Mouse (Mus musculus): ENCODE measurements around the gene Farp2.
A peak's percentile ranks its signal among the peaks of the same experiment; 100 is the strongest.
"Not testable (repeated sequence)": the region's sequence is repeated elsewhere in the genome, so short reads cannot be mapped to it uniquely, and the experiment has no call there.

Farp2 gene

DNA sequence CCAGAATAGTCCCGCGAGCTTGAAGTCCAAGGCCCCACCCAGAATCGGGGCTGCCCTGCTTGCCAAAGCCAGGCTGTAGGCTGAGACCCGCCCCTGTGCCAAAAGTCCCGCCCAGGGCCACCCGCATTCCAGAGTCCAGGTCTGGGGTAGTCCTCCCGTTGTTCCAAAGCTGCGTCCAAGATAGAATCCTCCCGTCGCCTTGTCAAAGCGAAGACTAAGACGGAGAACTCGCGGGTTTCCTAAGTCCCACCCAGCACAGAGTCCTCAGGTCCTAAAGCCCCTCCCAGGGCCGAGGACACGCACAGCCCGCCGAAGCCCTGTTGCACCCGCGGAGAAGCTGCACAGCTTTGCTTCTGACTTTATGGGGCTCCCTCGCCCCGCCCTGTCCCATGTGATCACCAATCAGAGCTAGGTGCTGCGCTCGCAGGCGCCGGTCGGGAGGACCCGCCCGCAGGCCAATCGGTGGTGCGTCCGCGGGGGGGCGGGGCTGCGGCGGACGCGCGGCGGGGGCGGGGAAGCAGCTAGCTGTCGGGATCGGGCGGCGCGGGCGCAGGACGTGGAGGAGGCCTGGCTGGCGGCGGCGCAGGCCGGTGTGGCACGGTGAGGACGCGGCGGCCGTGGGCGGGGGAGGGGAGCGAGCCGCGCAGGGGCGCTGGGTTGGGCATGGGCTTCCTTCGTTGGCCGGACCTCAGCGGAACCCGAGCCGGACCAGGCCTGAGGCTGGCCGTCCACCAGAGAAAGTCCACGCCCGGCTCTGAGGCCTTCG lies at the start of gene Farp2:
TSS of gene Farp2 (plus strand) at position 495 of the 766 bp plus-strand sequence.
- DNase-seq: peak; percentile 97 to 99

DNA sequence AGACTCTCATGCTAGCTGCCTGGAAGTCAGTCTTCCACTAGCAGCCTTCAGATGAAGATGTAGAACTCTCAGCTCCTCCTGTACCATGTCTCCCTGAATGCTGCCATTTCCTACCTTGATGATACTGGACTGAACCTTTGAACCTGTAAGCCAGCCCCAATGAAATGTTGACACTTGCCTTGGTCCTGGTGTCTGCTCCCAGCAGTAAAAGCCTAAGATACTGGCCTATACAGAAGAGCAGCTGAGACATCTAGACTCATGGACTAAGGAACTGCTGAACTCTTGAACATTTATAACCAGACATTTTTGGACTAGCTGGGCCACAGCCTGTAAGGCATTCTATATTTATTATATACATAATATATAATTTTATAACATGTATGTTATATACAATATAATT lies 46.8 kb upstream of the Farp2 start:
- DNase-seq: no peak

DNA sequence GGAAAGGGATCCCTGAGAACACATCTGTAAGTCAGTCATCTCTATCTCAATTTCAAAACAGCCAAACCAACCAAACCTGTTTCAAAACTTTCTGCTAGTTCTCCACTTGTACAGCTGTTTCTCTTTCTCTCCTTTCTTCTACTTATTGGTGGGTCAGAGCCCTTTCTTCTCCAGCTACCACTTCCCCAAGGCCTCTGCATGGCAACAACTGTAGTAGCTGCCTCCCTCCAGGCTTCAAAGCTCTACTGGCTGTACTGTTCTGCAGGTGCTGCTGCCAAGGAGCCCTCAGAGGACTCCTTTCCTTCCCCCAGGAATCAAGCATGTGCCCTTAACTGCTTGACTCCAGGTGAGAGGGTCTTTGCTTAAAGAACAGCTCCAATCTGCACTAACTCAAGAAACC lies 46.1 kb upstream of the Farp2 start:
- no peak for DNase-seq

DNA sequence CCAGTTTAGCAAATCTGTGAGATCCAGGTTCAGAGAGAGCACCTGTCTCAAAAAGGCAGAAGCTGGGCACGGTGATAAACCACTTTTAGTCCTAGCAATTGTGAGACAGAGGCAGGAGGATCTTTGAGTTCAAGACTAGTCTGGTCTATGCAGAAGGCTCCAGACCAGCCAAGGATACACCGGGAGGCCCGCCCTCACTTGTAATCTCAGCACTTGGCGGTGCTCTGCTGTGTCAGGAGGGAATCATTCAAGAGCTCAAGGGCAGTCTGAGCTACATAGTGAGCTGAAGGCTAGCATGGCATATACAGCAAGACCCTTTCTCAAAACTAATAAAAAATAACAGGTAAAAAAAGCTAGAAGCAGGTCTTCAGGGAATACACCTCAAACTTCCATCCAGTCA lies 43.3 kb upstream of the Farp2 start:
- no peak for DNase-seq

DNA sequence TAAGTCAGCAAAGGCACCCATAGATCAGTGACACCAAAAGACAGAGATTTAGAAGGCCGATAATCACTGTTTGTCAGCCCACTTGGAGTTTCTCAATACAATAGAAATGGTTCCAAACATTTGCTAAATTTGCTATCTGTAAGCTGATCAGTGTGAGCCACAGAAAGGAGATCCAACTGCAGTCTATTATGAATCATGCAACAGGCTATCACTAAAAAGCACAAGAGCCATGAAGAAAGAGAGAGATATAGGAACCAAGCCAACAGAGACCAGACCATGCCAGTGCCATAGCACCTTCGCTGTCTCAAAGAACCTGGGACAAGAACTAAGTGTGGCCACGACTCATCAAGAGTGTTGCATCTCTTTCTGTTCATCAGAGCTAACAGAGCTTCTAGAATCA lies 36.2 kb upstream of the Farp2 start:
- no peak for DNase-seq

DNA sequence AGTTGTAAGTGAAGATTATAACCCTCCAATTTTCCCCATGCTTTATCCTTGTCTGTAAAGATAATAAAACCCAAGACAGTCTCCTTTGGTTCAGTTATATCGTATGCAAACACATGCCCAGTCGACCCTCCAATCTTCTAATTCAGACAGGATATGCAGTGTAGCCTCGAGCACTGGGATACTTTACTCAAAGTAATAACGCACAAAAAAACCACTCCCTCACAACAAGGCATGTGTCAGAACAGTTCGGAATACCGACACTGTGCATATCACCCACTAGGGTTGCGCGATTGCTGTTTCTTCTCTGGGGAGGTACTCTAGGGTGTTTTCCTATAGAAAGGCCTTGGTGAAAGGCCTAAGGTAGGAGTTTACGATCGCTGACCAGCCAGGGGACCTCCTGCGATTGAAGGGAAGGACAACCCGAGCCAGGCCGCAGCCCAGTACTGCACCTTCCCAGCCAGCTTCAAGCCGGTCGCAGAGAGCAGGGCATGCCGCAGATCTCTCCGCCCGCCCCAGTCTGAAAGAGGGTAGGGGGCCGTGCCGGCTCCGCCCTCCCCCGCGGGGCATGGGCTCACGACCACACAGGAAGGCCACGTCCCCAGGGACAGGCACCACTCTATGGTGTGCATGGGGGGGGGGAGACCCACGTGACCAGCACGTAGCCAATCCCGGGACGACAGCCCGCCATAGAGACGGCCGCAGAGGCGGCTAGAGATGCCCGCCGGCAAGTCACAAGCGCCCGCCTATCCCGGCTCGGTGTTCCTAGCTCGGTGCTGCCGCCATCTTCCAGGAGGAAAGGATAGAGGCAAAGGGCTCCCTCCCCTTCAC lies 33.9 kb upstream of the Farp2 start:
- peak; percentile 99 to 100 for DNase-seq

DNA sequence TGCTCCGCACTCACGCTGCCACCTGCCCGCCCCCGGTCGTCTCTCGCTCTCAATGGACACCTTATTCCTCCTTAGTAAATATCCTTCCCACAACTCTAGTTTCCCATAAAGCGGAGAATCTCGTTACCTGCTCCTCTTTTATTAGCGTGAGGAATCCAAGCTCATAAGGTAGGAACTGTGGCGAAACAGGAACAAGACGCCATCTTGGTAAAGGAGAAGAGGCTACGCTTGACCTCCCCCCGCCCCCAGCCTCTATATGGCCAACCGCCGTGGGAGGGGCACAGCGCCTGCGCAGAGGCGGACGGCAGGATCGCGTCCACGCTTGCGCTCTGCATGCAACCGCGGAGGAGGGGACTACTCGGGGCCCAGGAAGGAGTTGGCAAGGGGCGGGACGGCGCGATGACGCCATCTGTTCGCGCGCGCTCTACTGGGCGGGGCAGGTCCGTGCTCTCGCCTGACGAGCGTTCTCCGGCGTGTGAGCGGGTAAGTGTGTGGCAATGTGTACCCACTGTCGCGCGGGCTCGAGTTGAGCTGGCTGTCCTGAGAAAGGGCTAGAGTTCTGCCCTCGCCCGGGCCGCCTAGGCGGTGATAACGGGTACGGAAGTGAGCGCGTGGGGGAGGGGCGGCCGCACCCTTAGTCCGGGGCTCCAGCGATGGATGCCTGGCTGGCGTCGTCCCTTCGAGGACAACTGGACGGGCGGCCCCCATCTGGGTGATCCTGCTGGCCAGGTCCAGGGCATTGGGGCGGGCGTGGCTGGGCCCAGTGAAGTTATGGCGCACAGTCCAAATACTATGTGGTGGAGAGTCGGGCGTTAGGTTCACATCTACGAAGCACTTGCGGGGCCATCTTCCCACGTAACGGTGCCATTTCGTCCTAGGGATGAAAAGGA lies 33.0 kb upstream of the Farp2 start, which contains the start of gene Hdlbp:
TSS of gene Hdlbp (minus strand) at position 230 of the 890 bp plus-strand sequence.
- peak; percentile 98 to 100 for DNase-seq

DNA sequence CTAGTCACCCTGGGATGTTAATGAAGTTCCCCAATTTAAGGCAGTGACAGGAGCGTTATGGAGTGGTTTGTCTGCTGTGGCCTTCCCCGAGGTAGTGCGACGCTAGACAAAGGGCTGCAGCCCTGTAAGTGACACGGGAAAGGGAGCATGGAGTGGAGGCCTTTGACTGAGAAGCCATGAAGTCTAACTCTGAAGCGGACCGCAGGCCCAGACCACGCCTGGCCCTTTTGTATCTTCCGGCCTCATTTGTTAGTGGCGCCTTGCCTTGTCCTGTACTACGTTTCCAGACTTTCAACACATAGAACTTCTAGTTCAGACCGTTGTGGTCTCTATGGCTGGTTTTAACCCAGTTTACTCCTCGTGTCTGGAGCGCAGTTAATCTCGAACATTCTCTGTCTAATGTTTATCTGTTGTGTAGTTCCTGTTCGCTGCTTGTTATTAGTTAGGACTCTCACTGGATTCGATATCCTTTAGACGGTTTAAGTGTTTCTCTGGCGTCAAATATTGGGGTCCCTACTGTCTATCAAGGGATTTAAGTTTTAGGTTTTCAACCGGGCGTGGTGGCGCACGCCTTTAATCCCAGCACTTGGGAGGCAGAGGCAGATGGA lies 32.3 kb upstream of the Farp2 start:
- DNase-seq: peak; percentile 4 to 41

DNA sequence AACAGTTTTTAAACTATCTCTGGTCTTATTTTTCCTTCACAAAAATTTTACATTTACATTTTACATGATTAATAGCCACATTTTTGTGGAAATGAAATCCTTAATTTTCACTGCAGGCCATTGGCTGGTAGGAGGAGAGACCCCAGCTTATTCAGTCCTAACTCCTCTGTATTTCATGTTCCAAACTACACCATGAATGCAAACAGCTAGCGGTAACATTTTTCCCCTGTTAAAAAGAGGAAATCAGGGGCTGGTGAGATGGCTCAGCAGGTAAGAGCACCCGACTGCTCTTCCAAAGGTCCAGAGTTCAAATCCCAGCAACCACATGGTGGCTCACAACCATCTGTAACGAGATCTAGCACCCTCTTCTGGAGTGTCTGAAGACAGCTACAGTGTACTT lies 25.6 kb upstream of the Farp2 start:
- not testable (repeated sequence) for DNase-seq

DNA sequence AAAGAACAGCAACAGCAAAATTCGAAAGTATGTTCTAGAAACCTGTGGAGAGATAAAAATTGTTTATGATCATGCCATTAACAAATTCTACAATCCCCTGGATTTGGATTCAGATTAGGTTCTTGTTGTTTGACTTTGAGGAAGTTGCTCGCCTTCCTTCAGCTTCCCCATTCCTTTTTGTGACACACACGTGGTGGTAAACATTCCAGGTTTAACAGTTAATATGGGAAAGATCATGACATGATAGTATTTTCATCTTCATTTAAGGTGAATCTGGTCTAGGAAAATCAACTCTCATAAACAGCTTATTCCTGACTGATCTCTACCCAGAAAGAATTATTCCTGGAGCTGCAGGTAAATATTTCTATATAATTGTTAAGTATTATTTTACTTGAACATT lies 16.6 kb upstream of the Farp2 start:
- DNase-seq: no peak

DNA sequence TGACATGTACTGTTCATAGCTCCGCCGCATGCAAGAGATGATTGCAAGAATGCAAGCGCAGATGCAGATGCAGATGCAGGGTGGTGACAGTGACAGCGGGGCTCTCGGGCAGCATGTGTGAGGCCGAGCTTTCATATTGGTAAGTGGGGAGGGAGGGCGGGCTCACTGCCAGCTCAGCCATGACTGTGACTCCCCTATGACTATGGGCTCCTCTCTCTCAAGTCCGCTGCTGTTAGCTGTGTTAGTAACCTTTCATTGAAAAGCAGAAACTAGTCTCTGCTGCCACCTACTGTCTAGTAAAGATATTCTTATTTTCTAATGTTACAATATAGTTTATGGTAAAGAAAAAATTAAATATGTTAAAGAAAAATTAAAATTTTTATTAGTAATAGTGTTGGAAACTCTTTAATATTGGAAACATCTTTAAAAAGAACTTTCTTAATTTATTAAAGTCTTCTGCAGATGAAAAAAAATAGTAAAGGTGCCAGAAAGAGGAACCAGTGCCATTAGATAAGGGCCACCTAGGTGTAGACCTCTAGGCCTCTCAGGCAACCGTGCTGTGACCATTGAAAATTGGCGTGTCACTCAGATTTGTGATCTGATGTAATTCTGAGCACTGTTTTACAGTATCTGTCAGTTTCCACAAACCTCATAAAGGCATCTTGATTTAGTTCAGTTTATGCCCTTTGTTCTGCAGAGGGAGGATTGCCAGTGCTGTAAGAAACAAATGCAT lies 4.8 kb upstream of the Farp2 start:
- DNase-seq: peak in 1 of 2 experiments; percentile 40

DNA sequence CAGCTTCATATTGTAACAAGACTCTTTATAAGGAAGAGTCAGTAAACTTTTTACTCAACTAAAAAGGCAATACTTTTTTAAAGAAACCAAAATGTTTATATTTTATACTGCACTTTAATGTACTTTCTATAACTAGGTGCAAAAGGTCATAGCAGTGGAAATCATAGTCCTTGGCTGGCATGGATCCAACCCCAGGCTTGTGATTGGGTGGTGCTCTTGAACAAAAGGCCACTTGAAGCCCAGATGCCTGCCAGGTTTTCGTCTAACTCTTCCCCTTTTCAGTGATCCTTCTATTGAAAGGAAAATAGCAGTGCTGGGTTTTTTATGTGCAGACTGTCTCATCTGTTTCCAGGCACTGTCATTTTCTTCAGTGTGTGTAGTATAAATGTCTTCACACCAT lies 3.3 kb upstream of the Farp2 start:
- DNase-seq: peak; percentile 19 to 44

DNA sequence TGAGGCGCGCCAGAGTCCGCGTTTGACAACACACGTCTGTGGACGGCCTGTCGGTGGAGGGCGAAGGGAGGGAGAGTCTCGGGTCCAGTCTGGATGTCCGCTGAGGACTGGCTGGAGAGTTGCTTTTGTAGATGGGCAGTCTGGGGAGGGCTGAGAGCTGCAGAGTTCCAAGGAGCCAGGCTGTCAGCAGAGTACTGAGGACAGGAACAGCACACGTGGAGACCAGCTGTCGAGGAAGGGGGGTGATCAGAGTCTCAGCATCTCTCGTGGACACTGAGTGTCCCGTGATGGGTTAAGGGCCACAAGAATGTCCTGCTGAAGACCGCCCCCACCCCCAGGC lies 442 bp downstream of the Farp2 start:
- DNase-seq: no peak

DNA sequence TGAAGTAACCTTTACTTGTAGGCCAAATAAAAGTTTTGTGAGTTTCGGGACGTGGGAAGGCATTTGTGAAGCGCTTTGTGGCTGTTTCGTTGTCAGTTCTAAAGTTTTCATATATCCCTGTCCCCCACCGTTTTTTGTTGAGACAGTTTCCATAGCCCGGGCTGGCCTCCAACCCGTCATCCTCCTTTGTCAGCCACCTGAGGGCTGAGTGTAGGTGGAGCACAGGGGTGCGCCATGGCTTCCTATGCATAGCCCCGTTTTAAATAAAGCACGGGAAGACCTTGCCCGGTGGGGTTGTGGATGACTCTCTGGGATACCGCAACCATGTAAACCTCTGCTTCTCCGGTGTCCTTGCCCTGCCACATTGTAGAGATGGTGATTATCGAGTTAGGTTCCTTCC lies 1.3 kb downstream of the Farp2 start:
- DNase-seq: no peak

DNA sequence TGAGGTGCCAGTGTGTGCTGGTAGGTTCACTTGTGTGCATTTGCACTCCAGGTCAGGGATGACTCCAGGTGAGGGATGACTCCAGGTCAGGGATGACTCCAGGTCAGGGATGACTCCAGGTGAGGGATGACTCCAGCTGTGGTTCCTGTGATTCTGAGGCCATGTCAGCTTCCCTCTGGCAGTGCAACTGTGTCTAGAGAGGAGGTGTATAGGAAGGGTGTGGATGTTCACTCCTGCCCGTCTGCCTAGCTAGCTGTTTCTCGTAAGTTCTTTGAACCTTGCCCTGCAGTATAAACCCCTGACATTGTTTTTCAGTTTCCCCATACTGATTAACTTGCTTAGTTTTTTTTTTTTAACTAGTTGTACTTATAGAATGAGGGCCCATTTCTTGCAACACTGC lies 9.6 kb downstream of the Farp2 start:
- DNase-seq: peak; percentile 22 to 42

DNA sequence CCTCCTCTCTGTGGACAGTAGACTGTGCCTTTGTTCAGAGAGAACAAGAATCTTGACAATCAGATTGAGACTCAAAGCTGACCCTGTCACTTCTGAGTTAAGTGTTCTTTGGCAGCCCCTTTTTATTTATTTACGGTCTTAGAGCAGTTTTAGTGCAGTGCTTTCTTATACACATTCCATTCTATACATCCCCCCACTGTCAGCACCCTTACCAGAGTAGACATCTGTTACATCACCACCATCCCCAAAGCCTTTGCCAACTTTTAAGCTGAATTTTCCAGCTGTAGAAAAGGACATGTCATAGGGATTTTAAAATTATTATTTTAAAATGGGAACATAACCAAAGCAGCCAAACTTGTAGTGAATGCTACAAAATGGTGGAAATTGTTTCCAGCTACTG lies 10.4 kb downstream of the Farp2 start:
- no peak for DNase-seq

DNA sequence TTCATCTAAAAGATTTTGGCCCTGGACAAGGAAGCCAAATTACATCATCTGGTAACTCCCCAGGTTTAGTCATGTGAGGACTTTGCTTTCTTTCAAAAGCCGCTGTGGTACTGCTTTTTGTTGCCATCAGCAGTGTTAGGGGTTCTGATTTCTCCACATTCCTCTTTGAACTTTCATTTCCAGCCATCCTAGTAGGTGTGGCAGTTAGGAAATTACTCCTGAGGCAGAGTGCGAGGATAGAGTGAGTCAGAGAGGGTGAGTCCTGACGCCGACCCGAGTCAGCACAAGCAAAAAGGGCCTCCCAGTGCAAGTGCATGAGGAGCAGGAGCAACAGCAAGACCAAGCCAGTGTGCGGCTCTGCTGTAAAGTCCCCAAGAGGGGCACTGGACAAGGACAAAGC lies 17.9 kb downstream of the Farp2 start:
- no peak for DNase-seq

DNA sequence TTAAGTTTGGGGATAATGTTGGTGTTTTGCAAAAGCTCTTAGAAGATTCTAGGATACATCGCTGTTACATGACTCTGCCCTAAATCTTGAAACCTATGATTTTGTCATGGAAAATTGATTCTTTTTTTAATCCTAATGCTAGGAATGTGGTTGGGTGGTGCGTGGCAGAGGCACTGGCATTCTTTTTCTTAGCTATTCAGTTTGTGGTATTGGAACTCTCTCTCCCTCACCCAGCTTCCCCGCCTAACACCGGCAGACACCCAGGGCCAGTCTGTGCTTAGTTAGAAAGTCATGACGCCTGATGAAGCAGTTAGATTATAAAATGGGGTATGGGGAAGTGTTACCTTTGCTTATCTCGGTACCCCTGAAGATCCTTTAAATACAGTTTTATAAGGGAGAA lies 25.3 kb downstream of the Farp2 start:
- no peak for DNase-seq

DNA sequence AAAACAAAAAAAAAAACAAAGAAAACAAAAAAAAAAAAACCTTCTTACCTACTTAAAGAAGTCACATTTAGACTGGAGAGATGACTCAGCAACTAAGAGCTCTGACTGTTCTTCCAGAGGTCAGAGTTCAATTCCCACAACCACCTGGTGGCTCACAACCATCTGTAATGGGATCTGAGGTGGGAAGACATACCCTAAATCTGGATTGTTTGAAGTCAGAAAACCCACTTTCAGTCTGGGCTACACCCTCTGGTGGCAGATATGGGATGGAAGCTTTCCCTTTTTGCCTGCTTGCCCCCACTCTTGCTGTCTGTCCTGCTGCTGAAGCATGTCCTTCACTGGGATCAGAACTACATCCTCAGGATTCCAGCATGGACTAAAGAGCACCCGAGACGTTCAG lies 31.3 kb downstream of the Farp2 start:
- no peak for DNase-seq

DNA sequence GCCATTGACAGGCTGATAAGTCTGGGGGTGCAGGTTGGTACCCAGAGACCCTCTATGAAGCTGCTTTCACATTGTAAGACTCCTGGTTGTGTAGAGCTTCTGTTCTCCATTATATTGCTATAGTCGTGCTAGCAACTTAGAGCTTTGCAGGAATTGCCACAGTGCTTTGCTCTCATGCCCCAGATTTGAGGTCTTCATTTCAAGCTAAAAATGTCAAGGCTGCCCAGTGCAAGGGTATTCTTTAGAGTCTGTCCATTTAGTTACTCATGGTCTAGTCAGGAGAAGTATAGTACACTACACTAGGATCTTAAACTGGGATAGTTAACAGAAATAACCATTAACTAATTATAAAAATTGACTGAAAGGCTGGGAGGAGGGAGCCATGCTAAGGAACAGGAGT lies 35.4 kb downstream of the Farp2 start:
- DNase-seq: no peak

DNA sequence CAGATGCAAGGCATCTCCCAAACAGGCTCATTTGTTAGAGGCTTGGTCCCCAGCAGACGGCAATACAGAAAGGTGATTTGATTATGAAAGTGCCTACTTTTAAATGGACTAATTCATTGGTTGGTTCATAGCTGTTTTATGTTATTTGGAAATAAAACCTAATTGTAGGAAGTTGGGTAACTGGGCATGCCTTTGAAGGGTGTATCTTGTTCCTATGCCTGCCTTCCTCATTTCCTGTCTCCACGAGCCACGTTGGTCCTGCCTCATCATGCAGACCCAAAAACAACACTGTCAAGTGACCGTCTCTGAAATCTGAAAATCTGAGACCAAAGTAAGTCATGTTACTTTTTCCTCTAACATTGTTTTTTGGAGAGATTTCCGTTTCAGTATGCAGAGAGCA lies 39.5 kb downstream of the Farp2 start:
- DNase-seq: no peak

DNA sequence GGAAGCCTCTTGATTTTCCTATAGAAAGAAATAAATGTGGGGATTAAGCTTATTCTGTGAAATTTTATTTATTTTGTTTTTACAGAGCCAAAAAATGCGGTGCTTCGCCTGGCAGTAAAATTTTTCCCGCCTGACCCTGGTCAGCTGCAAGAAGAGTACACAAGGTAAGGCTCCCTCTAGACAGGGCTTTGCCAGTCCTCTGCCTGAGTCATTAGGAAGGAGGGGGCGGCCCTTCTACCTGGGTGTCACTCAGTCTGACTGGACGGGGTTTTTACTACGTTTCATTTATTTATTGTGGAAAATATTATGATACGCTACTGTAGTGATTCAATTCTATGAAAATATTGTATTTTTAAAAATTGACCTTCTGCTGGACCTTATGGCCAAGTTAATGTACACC lies 51.3 kb downstream of the Farp2 start:
- DNase-seq: no peak
